Mouse (Mus musculus) embryonic facial prominence, embryonic 14.5 days (tissue): ENCODE measurements at regions not wholly inside any gene's neighbourhood (a gene's known extent, or its start where the extent isn't known, plus 50 kb on each side); places are given as distances from the start of the nearest gene placed in this dataset.

Source experiments
- ATAC-seq: fragments of 200-750 bp; cut with Nextera tagmentation; 2 replicates; pipeline ENCODE4 v1.8.0; 2017; ENCODE audit warnings: low read depth, moderate number of reproducible peaks, moderate TSS enrichment
- DNase-seq: peaks from one replicate; pipeline ENCODE4 v3.0.0-alpha.2; 2015; ENCODE audit warnings: low spot score
- H3K27ac ChIP-seq: fragments of 300-500 bp; sonication (generic); replicated peaks from 2 replicates; pipeline ENCODE4 v1.5.1; 2014; ENCODE audit warnings: low read depth, mild to moderate bottlenecking, low read length, moderate library complexity
- H3K27me3 ChIP-seq: fragments of 300-500 bp; sonication (generic); replicated peaks from 2 replicates; pipeline ENCODE4 v1.6.1; 2014; ENCODE audit warnings: low read length; ENCODE audit not compliant: control insufficient read depth, insufficient read depth
- H3K36me3 ChIP-seq: fragments of 300-500 bp; sonication (generic); 2 replicates; pipeline ENCODE4 v1.6.1; 2014; ENCODE audit warnings: low read length, mixed read lengths; ENCODE audit not compliant: control insufficient read depth, insufficient read depth
- H3K4me1 ChIP-seq: fragments of 300-500 bp; sonication (generic); 2 replicates; pipeline ENCODE4 v1.6.1; 2014; ENCODE audit warnings: antibody characterized with exemption, low read length; ENCODE audit not compliant: control insufficient read depth, insufficient read depth
- H3K4me2 ChIP-seq: fragments of 300-500 bp; sonication (generic); 2 replicates; pipeline ENCODE4 v1.6.1; 2014; ENCODE audit warnings: low read depth, mild to moderate bottlenecking, low read length, moderate library complexity, mixed read lengths
- H3K4me3 ChIP-seq: fragments of 300-500 bp; sonication (generic); 2 replicates; pipeline ENCODE4 v1.5.1; 2014; ENCODE audit warnings: low read depth, mild to moderate bottlenecking, low read length
- H3K9ac ChIP-seq: fragments of 300-500 bp; sonication (generic); 2 replicates; pipeline ENCODE4 v1.6.1; 2014; ENCODE audit warnings: low read depth, mild to moderate bottlenecking, low read length, moderate library complexity, mixed read lengths
- H3K9me3 ChIP-seq: fragments of 300-500 bp; sonication (generic); 2 replicates; pipeline ENCODE4 v1.6.1; 2016; ENCODE audit warnings: low read length; ENCODE audit not compliant: control insufficient read depth
- WGBS: fragments of 180-500 bp; shearing (Covaris S2); extraction: QIAGEN DNeasy Blood & Tissue Kit; methylation state at CpG from one replicate; pipeline ENCODE4 v1.1.7; 2014; 5-methylcytosine and 5-hydroxymethylcytosine counted together

DNA sequence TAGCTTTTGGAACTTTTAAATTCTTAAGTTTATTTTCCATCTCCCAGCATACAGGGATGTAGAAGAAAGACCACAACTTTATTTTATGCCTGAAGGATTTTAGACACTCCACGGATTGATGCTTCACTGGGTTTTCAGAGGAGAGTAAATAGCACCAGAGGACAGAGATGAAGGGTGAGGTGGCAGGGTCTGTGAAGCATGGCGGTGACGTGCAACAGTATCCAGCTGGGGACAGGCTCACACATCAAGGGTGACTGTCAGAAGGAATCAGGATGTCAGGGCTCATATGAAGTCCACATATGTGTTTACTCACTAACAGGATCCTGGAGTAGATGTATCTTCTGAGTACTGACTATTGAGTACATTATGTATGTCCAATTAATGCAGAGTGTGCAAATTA is 402.8 kb upstream of the Robo2 start:
- no peak overlapping the region for H3K9ac ChIP-seq
- no peak overlapping the region for H3K27ac ChIP-seq
- no peaks in the 10 kb centered on the region for H3K4me1 ChIP-seq
- no peaks in the 10 kb centered on the region for H3K9me3 ChIP-seq
- no peaks in the 10 kb centered on the region for H3K36me3 ChIP-seq
- DNase-seq (no peak), ATAC-seq (no peak)
- no peak overlapping the region for H3K4me3 ChIP-seq
- H3K27me3 ChIP-seq = no peaks in the 10 kb centered on the region
- no peak overlapping the region for H3K4me2 ChIP-seq
- WGBS = 63% methylated on average over 3 of the region's 3 CpGs

DNA sequence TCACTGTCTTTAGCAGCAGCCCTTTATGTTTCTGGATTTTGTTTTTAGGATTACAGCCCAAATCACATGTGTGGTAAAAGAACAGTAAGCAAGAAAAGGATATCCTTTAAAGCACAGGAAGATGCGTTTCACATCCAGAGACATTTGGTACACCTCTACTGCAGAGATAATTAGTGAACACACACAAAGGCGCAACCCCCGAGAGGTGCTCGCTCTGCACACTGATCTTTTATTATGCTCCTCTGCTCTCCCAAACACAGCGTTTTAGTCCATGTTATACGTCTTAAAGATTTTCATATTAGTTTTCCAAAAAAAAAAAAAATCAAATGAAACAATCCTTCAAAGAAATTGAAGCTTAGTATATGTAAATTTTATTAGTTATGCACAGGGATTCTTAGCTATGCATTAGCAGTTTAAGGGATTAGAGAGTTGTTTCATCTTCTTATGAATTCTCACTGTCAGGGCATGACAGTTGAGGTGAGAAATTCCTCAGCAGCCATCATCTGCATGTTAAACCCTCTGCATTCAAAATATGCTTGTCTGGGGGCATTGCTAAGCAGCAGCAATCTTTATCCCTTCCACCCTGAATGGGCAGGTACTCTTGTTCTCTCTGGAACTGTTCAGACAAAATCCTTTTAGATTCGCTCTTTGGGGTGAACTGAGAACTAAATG is 397.7 kb upstream of the Robo2 start:
- H3K4me1 ChIP-seq = no peaks in the 10 kb centered on the region
- WGBS = 61% methylated on average over 7 of the region's 7 CpGs
- no peak for ATAC-seq
- no peaks in the 10 kb centered on the region for H3K9me3 ChIP-seq
- no peaks in the 10 kb centered on the region for H3K27me3 ChIP-seq
- no peak overlapping the region for H3K27ac ChIP-seq
- H3K4me3 ChIP-seq = no peak overlapping the region
- no peak overlapping the region for H3K4me2 ChIP-seq
- no peak overlapping the region for H3K9ac ChIP-seq
- DNase-seq = no peak
- H3K36me3 ChIP-seq = no peaks in the 10 kb centered on the region

DNA sequence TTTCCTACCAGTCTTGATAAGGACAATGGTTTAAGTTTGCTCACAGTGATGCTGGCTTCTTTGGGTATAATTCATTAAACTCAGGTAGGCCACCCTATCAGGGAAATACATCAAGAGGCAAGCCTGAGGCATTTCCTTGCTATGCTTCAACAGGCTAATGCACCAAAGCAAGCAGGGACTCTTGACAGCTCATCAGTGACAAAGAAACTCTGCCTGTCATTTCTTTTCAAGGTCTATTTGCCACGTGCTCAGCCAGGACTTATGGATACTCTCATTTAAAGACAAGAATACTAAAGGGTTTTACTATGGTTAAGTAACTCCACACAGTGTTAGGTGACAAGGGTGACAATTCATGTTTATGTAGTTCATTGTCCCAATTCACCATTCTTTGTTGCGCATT is 395.1 kb upstream of the Robo2 start:
- peak; percentile 63 for DNase-seq
- Histone ChIP-seq H3K4me3 (no peak overlapping the region), H3K27ac (no peak overlapping the region), H3K9me3 (no peaks in the 10 kb centered on the region), H3K36me3 (no peaks in the 10 kb centered on the region), H3K4me2 (no peak overlapping the region), H3K9ac (no peak overlapping the region), H3K4me1 (no peaks in the 10 kb centered on the region), H3K27me3 (no peaks in the 10 kb centered on the region)
- no peak for ATAC-seq
- WGBS = 62% methylated on average over 2 of the region's 2 CpGs

DNA sequence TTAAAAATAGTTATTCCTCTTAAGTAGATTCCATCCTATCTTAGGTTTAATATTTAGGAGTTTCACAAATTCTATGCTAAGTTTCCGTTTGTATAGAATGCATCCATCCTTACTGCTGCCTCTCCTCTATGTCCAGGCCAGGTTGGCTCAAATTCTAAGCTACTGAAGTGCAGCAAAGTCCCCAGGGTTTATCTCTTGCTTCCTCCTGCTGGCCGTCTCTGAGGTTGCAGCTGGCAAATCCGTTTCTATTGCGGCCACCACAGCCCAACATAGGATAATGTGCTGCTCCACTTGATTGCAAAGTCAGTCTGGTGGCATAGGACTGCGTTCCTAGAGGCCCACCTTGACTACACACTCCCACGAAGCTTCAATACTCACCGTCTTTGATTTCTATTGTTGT is 389.7 kb upstream of the Robo2 start:
- Histone ChIP-seq H3K4me2 (no peak overlapping the region), H3K4me1 (no peaks in the 10 kb centered on the region), H3K9ac (no peak overlapping the region), H3K9me3 (no peaks in the 10 kb centered on the region), H3K4me3 (no peak overlapping the region), H3K27ac (no peak overlapping the region), H3K27me3 (no peaks in the 10 kb centered on the region), H3K36me3 (no peaks in the 10 kb centered on the region)
- 17% methylated on average over 7 of the region's 7 CpGs for whole genome bisulfite sequencing
- DNase-seq = peak; percentile 69
- peak; percentile 55; the same call in 1 of the 2 replicates for ATAC-seq

DNA sequence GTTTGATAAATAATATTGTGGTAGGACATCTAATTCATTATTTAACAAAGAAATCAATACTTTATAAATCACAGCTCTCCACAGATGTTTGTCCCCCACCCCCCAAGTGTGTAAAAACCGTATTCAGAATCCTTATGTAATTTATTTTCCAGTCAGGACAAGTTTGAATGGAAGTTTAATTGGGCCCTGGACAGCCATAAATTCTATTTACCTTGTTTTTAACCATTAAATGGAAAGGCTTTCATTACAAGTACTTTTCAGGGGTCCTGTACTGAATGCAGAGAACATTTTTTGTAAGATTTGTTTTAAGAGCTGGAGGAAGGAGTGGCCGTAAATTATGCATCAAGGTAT is 384.7 kb upstream of the Robo2 start:
- 62% methylated on average over 2 of the region's 2 CpGs for WGBS
- no peak overlapping the region for H3K4me2 ChIP-seq
- no peak overlapping the region for H3K9ac ChIP-seq
- H3K27me3 ChIP-seq = no peaks in the 10 kb centered on the region
- no peak overlapping the region for H3K4me3 ChIP-seq
- DNase-seq (no peak), ATAC-seq (no peak)
- no peaks in the 10 kb centered on the region for H3K36me3 ChIP-seq
- H3K27ac ChIP-seq = no peak overlapping the region
- H3K9me3 ChIP-seq = no peaks in the 10 kb centered on the region
- H3K4me1 ChIP-seq = no peaks in the 10 kb centered on the region

DNA sequence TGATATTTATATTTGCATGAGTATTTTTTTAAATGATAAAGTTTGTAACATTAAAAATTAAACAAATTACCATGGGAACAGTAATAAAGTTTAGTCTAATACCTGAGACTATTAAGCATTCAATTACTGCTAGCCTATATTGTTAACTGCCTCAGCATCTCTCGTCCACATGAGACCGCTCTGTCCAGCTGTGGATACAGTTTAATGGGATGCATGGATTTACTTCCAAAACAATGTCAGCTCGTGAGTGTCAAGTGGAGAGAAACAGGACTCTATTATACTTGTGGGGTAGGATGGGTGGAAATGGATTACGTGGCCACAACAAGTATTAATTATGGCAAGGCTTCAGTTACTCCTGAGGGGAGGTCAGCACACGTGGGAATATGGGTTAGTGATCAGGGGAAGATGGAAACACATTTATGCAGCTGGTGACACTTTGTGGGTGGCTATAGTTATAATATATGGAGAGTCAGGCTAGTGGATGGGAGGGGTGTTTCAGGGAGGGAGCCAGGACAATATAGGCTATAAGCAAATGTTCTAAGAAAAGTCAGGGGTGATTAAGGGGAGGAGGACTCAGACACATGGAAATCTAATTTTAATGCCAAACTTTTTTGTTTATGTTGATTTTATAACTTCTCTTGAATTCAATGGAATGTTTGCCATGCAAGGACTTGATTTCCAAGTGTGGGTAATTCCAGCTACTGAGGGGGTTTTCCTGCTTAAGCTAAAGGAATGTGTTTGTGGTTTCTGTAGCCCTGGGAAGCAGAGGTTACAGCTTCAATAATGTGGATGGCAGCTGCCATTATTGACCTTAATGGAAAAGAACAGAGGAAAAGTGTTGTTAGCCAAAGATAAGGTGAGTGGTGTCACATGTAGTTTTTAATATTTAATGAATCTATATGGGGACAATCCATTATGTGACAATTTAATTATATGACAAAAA is 384.0 kb upstream of the Robo2 start:
- no peak overlapping the region for H3K9ac ChIP-seq
- no peaks in the 10 kb centered on the region for H3K9me3 ChIP-seq
- peak; percentile 18 for DNase-seq
- no peak for ATAC-seq
- no peak overlapping the region for H3K27ac ChIP-seq
- no peaks in the 10 kb centered on the region for H3K27me3 ChIP-seq
- H3K4me2 ChIP-seq = no peak overlapping the region
- H3K36me3 ChIP-seq = no peaks in the 10 kb centered on the region
- 42% methylated on average over 5 of the region's 5 CpGs for WGBS
- no peak overlapping the region for H3K4me3 ChIP-seq
- H3K4me1 ChIP-seq = no peaks in the 10 kb centered on the region

DNA sequence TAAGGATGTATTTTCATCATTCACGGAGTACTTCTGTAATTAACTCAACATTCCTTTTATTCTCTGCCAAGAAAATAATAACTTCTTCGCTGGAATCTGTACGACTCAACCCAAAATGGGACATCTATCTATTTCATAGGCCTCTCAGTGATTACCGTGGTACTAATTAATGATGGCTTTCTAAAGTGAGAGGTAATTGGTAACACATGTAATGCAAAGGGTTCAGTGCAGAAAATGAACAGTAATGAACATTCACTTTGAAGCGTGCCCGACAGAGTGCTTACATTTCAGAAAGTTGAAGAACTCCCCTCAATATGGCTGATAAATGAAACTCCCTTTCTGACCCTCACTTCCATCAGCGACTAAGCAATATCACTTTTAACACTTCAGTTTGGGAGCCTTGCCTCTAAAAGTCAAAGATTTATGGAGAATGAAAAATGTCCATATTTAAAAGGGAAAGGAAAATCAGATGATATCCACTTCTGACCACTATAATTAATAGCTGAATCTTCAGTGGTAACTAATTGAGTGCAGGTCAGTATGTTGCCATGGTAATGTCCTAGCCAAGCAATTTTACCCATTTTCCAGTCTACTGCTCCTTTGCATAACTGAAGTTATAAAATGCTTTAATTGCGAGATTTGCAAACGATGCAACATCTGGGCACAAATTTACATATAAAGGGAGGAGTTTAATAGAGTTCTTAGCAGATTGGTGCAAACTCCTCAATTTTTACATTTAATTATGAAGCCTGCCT is 373.9 kb upstream of the Robo2 start:
- 51% methylated on average over 9 of the region's 9 CpGs for WGBS
- Histone ChIP-seq H3K4me3 (no peak overlapping the region), H3K27me3 (no peaks in the 10 kb centered on the region), H3K27ac (no peak overlapping the region), H3K4me1 (peaks cover 6% of the 10 kb centered on the region; the same call in 1 of the 2 replicates), H3K36me3 (no peaks in the 10 kb centered on the region), H3K9ac (no peak overlapping the region), H3K4me2 (no peak overlapping the region), H3K9me3 (no peaks in the 10 kb centered on the region)
- no peak for DNase-seq
- no peak for ATAC-seq

DNA sequence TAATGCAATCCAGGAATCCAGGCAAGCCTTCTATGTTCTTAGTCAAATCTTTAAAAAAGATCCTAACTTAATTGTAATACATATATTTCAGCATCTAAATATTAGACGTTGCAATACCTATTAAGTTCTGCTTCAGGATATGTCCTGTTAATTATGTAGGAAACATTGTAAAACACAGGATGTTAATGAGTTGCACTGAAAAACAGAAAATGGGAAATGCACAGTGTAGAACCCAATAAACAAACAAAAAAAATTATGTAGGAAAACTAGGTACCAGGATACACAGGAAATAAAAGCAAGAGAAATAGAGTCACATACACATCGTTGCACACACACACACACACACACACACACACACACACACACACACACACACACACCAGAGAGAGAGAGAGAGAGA is 368.8 kb upstream of the Robo2 start:
- H3K4me2 ChIP-seq = no peak overlapping the region
- H3K27me3 ChIP-seq = no peaks in the 10 kb centered on the region
- DNase-seq (no peak), ATAC-seq (no peak)
- H3K4me3 ChIP-seq = no peak overlapping the region
- WGBS = 82% methylated on average over 2 of the region's 2 CpGs
- no peak overlapping the region for H3K27ac ChIP-seq
- no peaks in the 10 kb centered on the region for H3K9me3 ChIP-seq
- H3K9ac ChIP-seq = no peak overlapping the region
- H3K36me3 ChIP-seq = no peaks in the 10 kb centered on the region
- H3K4me1 ChIP-seq = peaks cover 4% of the 10 kb centered on the region; the same call in 1 of the 2 replicates
